Mouse (Mus musculus) ES-Bruce4 (cell line): ENCODE data around the gene Acin1. TPM values are rescaled to one million over a fixed set of nuclear protein-coding genes. Genes with fewer than 3 reads are reported as not detected.

Experiments used
- H3K27ac ChIP-seq: 2 replicates; pipeline ENCODE4 v1.5.1; 2012; ENCODE audit warnings: low read length, inconsistent platforms; ENCODE audit not compliant: insufficient read depth
- H3K27me3 ChIP-seq: 2 replicates; pipeline ENCODE4 v1.6.1; 2012; ENCODE audit warnings: mild to moderate bottlenecking, low read length, inconsistent platforms; ENCODE audit not compliant: control insufficient read depth, poor library complexity, insufficient read depth, severe bottlenecking
- H3K36me3 ChIP-seq: 2 replicates; pipeline ENCODE4 v1.6.1; 2012; ENCODE audit warnings: inconsistent platforms, mild to moderate bottlenecking, low read length, moderate library complexity; ENCODE audit not compliant: control insufficient read depth, poor library complexity, insufficient read depth, severe bottlenecking
- H3K4me1 ChIP-seq: one replicate; pipeline ENCODE4 v1.8.1; 2011; ENCODE audit warnings: low read length; ENCODE audit not compliant: control insufficient read depth, insufficient read depth
- H3K4me3 ChIP-seq: 2 replicates; pipeline ENCODE4 v1.5.1; 2011; ENCODE audit warnings: low read depth, mild to moderate bottlenecking, low read length
- H3K9ac ChIP-seq: 2 replicates; pipeline ENCODE4 v1.6.1; 2012; ENCODE audit warnings: low read depth, mild to moderate bottlenecking, inconsistent platforms; ENCODE audit not compliant: poor library complexity, severe bottlenecking
- H3K9me3 ChIP-seq: replicated peaks from 2 replicates; pipeline ENCODE4 v1.6.1; 2012; ENCODE audit warnings: mild to moderate bottlenecking, low read length, inconsistent platforms; ENCODE audit not compliant: control insufficient read depth, poor library complexity, insufficient read depth, severe bottlenecking
- CTCF ChIP-seq: IDR thresholded peaks from one replicate; pipeline ENCODE4 v1.8.1; 2011; ENCODE audit warnings: low read depth, low read length
- EP300 ChIP-seq: IDR thresholded peaks from 2 replicates; pipeline ENCODE4 v1.6.1; 2011; ENCODE audit warnings: low read depth, low read length; ENCODE audit not compliant: insufficient read depth
- POLR2A ChIP-seq: IDR thresholded peaks from one replicate; pipeline ENCODE4 v1.8.1; 2011; ENCODE audit warnings: low read length; ENCODE audit not compliant: insufficient read depth
- polyA plus RNA-seq: library from polyadenylated mRNA; stranded (reverse); fragments of >200 nt; gene quantifications from 2 replicates; pipeline ENCODE4 v1.2.4, GENCODE M21; 2011; ENCODE audit warnings: low read depth; ENCODE audit not compliant: missing spikeins, insufficient read depth, insufficient read length

Acin1 gene
- polyA plus RNA-seq, 1 experiment, result 299 TPM

- Histone ChIP-seq H3K4me1 (no peaks in the 10 kb centered on the region), H3K9me3 (no peaks in the 10 kb centered on the region), H3K27ac (no peak overlapping the region), H3K4me3 (no peak overlapping the region), H3K36me3 (peaks cover 25% of the 10 kb centered on the region), H3K9ac (no peak overlapping the region), H3K27me3 (no peaks in the 10 kb centered on the region)
- TF ChIP-seq CTCF, result no peak
- TF ChIP-seq EP300, result no peak
- no peak for TF ChIP-seq POLR2A
Measured at GRCm38 (mm10) chr14:54674317-54674716, 12.4 kb downstream of the Acin1 start.

- TF ChIP-seq CTCF (peak; percentile 62), EP300 (no peak)
- Histone ChIP-seq H3K4me1 (no peaks in the 10 kb centered on the region), H3K4me3 (no peak overlapping the region), H3K9ac (no peak overlapping the region), H3K36me3 (peaks cover 44% of the 10 kb centered on the region), H3K27ac (no peak overlapping the region), H3K9me3 (no peaks in the 10 kb centered on the region), H3K27me3 (no peaks in the 10 kb centered on the region)
Measured at GRCm38 (mm10) chr14:54669381-54669780, 17.4 kb downstream of the Acin1 start.

- H3K4me1 ChIP-seq, result no peaks in the 10 kb centered on the region
- H3K9ac ChIP-seq, result no peak overlapping the region
- H3K9me3 ChIP-seq, result no peaks in the 10 kb centered on the region
- H3K4me3 ChIP-seq, result no peak overlapping the region
- no peaks in the 10 kb centered on the region for H3K27me3 ChIP-seq
- TF ChIP-seq CTCF (no peak), EP300 (no peak), POLR2A (no peak)
- no peak overlapping the region for H3K27ac ChIP-seq
- H3K36me3 ChIP-seq, result peaks cover 84% of the 10 kb centered on the region
Measured at GRCm38 (mm10) chr14:54664477-54665222, 22.1 kb downstream of the Acin1 start.

GRCm38 (mm10) chr14:54660009-54660408, 26.7 kb downstream of the Acin1 start:
- Histone ChIP-seq H3K9ac (no peak overlapping the region), H3K27ac (no peak overlapping the region), H3K36me3 (peaks cover 76% of the 10 kb centered on the region), H3K4me3 (no peak overlapping the region), H3K9me3 (no peaks in the 10 kb centered on the region), H3K27me3 (no peaks in the 10 kb centered on the region), H3K4me1 (peaks cover 2% of the 10 kb centered on the region)
- TF ChIP-seq POLR2A (no peak), EP300 (no peak), CTCF (no peak)

GRCm38 (mm10) chr14:54653496-54653895, 33.2 kb downstream of the Acin1 start:
- H3K36me3 ChIP-seq, result peaks cover 42% of the 10 kb centered on the region
- peak overlapping the region; percentile 100 for H3K4me3 ChIP-seq
- peak overlapping the region; percentile 99 for H3K9ac ChIP-seq
- peaks cover 3% of the 10 kb centered on the region for H3K4me1 ChIP-seq
- H3K9me3 ChIP-seq, result no peaks in the 10 kb centered on the region
- TF ChIP-seq POLR2A (peak; percentile 54), CTCF (no peak), EP300 (0 out of 2 replicates have a peak, but pooled peaks have one; percentile 27)
- peak overlapping the region; percentile 63 for H3K27ac ChIP-seq
- H3K27me3 ChIP-seq, result no peaks in the 10 kb centered on the region

- H3K9me3 ChIP-seq, result no peaks in the 10 kb centered on the region
- H3K27me3 ChIP-seq, result no peaks in the 10 kb centered on the region
- H3K4me1 ChIP-seq, result peaks cover 3% of the 10 kb centered on the region
- TF ChIP-seq EP300 (no peak), CTCF (no peak), POLR2A (no peak)
- H3K4me3 ChIP-seq, result peak overlapping the region; percentile 100
- H3K27ac ChIP-seq, result 0 out of 2 replicates have a peak overlapping the region, but pooled peaks have one; percentile 26
- peaks cover 48% of the 10 kb centered on the region for H3K36me3 ChIP-seq
- H3K9ac ChIP-seq, result peak overlapping the region; percentile 99
Measured at GRCm38 (mm10) chr14:54652787-54653186, 33.9 kb downstream of the Acin1 start.
